In genomic region chr4:140246180-140247005, GRCm38 (mm10) we compare ENCODE assay signal across 8 mouse cellular contexts. TPM values are rescaled to one million over a fixed set of nuclear protein-coding genes. Genes with fewer than 3 reads are reported as not detected.
DNase-seq lines count a peak whose midpoint lies in the region; ATAC-seq and TF ChIP-seq lines count a peak whose summit lies in the region.

Gene Igsf21 (minus strand): TSS chr4:140246784.

- no peak within 1 kb of the TSS for H3K27ac ChIP-seq in kidney, embryonic 15.5 days
- H3K27ac ChIP-seq in forebrain, embryonic 14.5 days (ENCODE audit: low read depth, low read length) = peak within 1 kb of the TSS; percentile 71
- H3K27ac ChIP-seq in olfactory bulb, adult 2 months (ENCODE audit: insufficient read depth, low read depth, low read length) = peak within 1 kb of the TSS; percentile 81
- no peak within 1 kb of the TSS for H3K27ac ChIP-seq in thymus, adult 2 months (ENCODE audit: control insufficient read depth, insufficient read depth, low read length)

- whole genome bisulfite sequencing in kidney, embryonic 15.5 days = under 1% methylated on average over 81 of the region's 90 CpGs
- WGBS in forebrain, embryonic 14.5 days = under 1% methylated on average over 85 of the region's 90 CpGs
- WGBS in olfactory bulb, adult 2 months = under 1% methylated on average over 77 of the region's 90 CpGs
- 5% methylated on average over 88 of the region's 90 CpGs for WGBS in thymus, adult 2 months

- no peak for TF ChIP-seq POLR2A in olfactory bulb, adult 2 months (IDR thresholded peaks at IDR 0.05; ENCODE audit: insufficient read depth, low read depth, low read length)
- no peak for TF ChIP-seq POLR2A in thymus, adult 2 months (IDR thresholded peaks at IDR 0.05; ENCODE audit: control insufficient read depth, extremely low read depth, insufficient read depth, low read length, poor library complexity)

- DNase-seq in kidney, adult 18-20 months = no peak
- DNase-seq in cerebellum, adult 11-12 months = peak; percentile 66
- peak; percentile 68 for DNase-seq in forebrain, embryonic 14.5 days (ENCODE audit: low spot score)
- peak; percentile 54 to 60 for DNase-seq in left cerebral cortex, postnatal 25 days (ENCODE audit: low spot score in 2 of 2)
- no peak for DNase-seq in ovary, postnatal 10 days (ENCODE audit: low spot score)
- no peak for DNase-seq in thymus, adult 2 months

- H3K4me1 ChIP-seq in kidney, embryonic 15.5 days = peaks cover 44% of the 10 kb centered on the region
- H3K4me1 ChIP-seq in forebrain, embryonic 14.5 days (ENCODE audit: control insufficient read depth, insufficient read depth, low read length) = peaks cover 17% of the 10 kb centered on the region
- peaks cover 45% of the 10 kb centered on the region for H3K4me1 ChIP-seq in olfactory bulb, adult 2 months (ENCODE audit: control insufficient read depth, insufficient read depth, low read length)
- H3K4me1 ChIP-seq in thymus, adult 2 months (replicated peaks; ENCODE audit: control insufficient read depth, insufficient read depth, low read length) = no peaks in the 10 kb centered on the region

- no peaks in the 10 kb centered on the region for H3K9me3 ChIP-seq in kidney, embryonic 15.5 days (replicated peaks)
- H3K9me3 ChIP-seq in forebrain, embryonic 14.5 days (replicated peaks; ENCODE audit: control insufficient read depth, low read length) = no peaks in the 10 kb centered on the region

- no peak within 1 kb of the TSS for H3K9ac ChIP-seq in kidney, embryonic 15.5 days
- peak within 1 kb of the TSS; percentile 78 for H3K9ac ChIP-seq in forebrain, embryonic 14.5 days (ENCODE audit: low read length)

- peak; percentile 52; the same call in 1 of the 2 replicates for ATAC-seq in kidney, embryonic 15.5 days (replicated peaks; ENCODE audit: low FRiP score)
- peak; percentile 67 for ATAC-seq in forebrain, embryonic 14.5 days

- no peak for TF ChIP-seq CTCF in olfactory bulb, adult 2 months (IDR thresholded peaks at IDR 0.05; ENCODE audit: insufficient read depth, low read depth, low read length)
- TF ChIP-seq CTCF in thymus, adult 2 months (IDR thresholded peaks at IDR 0.05; ENCODE audit: borderline replicate concordance, control insufficient read depth, extremely low read depth, insufficient read depth, low read length, poor library complexity) = no peak

- intact Hi-C loops in left cerebral cortex, postnatal 25 days (cut with DNase I) = loop anchor here (5.0 kb wide), 2 partner anchors 144 to 369 kb away; no protein-coding TSS in a partner anchor

- peak within 1 kb of the TSS; percentile 57 for H3K4me2 ChIP-seq in kidney, embryonic 15.5 days
- H3K4me2 ChIP-seq in forebrain, embryonic 14.5 days (ENCODE audit: low read length) = peak within 1 kb of the TSS; percentile 85

- H3K36me3 ChIP-seq in kidney, embryonic 15.5 days = no peaks in the 10 kb centered on the region
- no peaks in the 10 kb centered on the region for H3K36me3 ChIP-seq in forebrain, embryonic 14.5 days (ENCODE audit: control insufficient read depth, insufficient read depth, low read length)
- no peaks in the 10 kb centered on the region for H3K36me3 ChIP-seq in thymus, adult 2 months (ENCODE audit: control insufficient read depth, insufficient read depth, low read length)

- peaks cover 97% of the 10 kb centered on the region for H3K27me3 ChIP-seq in kidney, embryonic 15.5 days
- H3K27me3 ChIP-seq in forebrain, embryonic 14.5 days (replicated peaks; ENCODE audit: control insufficient read depth, insufficient read depth, low read length) = peaks cover 32% of the 10 kb centered on the region
- peaks cover 8% of the 10 kb centered on the region; the same call in 1 of the 2 replicates for H3K27me3 ChIP-seq in thymus, adult 2 months (ENCODE audit: control insufficient read depth, insufficient read depth, low read length)

- peak within 1 kb of the TSS; percentile 37 for H3K4me3 ChIP-seq in kidney, embryonic 15.5 days (replicated peaks)
- H3K4me3 ChIP-seq in forebrain, embryonic 14.5 days (ENCODE audit: low read depth, low read length) = peak within 1 kb of the TSS; percentile 56
- peak within 1 kb of the TSS; percentile 79 for H3K4me3 ChIP-seq in olfactory bulb, adult 2 months (ENCODE audit: insufficient read depth, low read depth, low read length)
- H3K4me3 ChIP-seq in thymus, adult 2 months (ENCODE audit: control insufficient read depth, insufficient read depth, low read length) = no peak within 1 kb of the TSS

RNA-seq across cellular contexts. Expression of gene Igsf21, which starts in this region (rescaled TPM):
- polyA plus RNA-seq in kidney, embryonic 15.5 days (2015; fragmentation: Nextera tagmentation; extraction: Ambion mirVana) = 1.2 and 1.4 TPM in 2 replicates
- polyA plus RNA-seq in forebrain, embryonic 14.5 days (2014; fragmentation: Nextera tagmentation; extraction: Ambion mirVana) = 30.0 and 40.3 TPM in 2 replicates
- total RNA-seq in left cerebral cortex, postnatal 25 days (2021) = 10 to 100 TPM; 76.8 to 91.4 TPM
- not detected in 2 replicates for polyA plus RNA-seq in olfactory bulb, adult 2 months (2012; ENCODE audit: insufficient read depth, insufficient read length, low replicate concordance, missing spikeins)
- 0.83 and 1.0 TPM in 2 replicates for polyA plus RNA-seq in thymus, adult 2 months (2012; rRNA removed)

Comparison
In these comparisons a context has a peak if more than half of its experiments do, and no peak if none do; other contexts are left out.
1. RNA of gene Igsf21 (polyA plus RNA-seq): 30.0 to 40.3 TPM in forebrain, embryonic 14.5 days; 1.2 to 1.4 TPM in kidney, embryonic 15.5 days, 0.83 to 1.0 TPM in thymus, adult 2 months and not detected in olfactory bulb, adult 2 months; every median in the first group is over 10 times any median in the second.
2. H3K27ac ChIP-seq: peak in forebrain, embryonic 14.5 days (single experiment) and olfactory bulb, adult 2 months (single experiment); none in kidney, embryonic 15.5 days (single experiment) and thymus, adult 2 months (single experiment).
3. DNase-seq: peak in cerebellum, adult 11-12 months (single experiment), forebrain, embryonic 14.5 days (single experiment) and left cerebral cortex, postnatal 25 days (2 of 2); none in kidney, adult 18-20 months (single experiment), ovary, postnatal 10 days (single experiment) and thymus, adult 2 months (single experiment).